Mouse (Mus musculus): ENCODE data around the gene Gpr85. TPM values are rescaled to one million over a fixed set of nuclear protein-coding genes. Genes with fewer than 3 reads are reported as not detected.

Gene Gpr85
- total RNA-seq, 1 experiment from 2014 or later = 0.67 TPM

DNA sequence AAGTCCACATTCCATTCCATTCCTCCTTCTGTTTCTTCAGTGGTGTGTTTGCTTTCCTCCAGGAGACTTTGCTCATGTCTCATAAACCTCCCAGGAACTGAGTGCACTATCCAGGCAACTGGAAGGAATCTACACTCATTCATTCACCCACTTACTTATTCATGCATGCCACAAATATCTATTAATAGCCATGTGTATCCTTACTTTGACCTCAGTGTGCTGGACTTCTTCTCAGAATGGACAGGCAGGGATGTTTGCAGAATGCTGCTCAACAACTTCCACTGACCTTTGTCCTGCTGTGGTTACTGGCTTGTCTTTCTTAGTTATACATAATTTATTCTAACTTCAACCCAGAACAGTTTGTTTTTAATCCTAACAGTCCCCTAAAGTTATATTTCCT, 23.1 kb downstream of the Gpr85 start:
- no peak for DNase-seq

DNA sequence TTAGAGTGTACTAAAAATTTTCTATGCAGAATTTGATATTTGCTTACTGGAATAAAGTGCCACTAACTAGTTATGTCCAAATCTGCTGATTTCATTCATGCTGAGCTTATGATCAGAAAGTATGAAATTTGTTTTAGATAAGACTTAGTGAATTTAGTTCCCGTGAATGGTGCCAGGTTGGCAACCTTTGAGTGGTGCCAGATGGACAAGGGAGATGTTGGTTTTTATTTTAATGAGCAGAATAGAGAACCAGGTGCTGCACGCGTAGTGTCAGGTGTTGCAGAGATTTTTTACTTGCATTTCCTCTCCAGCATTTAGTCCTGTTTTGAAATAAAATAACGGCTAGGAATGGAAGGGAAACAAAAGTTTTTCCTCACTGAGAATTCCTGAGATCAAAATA, 27.6 kb downstream of the Gpr85 start:
- no peak for DNase-seq

DNA sequence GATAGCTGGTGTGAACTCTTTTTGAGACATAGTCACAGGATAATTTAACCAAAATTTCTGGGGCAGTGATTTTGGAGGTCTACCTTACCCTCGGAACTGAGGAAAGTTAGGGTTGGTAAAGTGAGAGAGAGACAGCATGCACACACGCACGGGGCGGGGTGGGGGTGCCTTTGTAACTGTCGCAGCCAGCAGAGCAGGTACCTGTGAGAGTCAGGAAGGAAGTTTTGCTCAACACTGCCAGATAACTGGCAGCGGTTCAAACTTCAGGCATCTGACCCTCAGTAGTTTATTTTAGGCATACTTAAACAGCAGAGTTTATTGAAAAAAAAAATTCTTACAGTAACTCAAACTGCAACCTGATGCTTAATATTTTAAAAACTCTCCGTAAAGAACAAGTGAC, 39.7 kb downstream of the Gpr85 start:
- DNase-seq = no peak

DNA sequence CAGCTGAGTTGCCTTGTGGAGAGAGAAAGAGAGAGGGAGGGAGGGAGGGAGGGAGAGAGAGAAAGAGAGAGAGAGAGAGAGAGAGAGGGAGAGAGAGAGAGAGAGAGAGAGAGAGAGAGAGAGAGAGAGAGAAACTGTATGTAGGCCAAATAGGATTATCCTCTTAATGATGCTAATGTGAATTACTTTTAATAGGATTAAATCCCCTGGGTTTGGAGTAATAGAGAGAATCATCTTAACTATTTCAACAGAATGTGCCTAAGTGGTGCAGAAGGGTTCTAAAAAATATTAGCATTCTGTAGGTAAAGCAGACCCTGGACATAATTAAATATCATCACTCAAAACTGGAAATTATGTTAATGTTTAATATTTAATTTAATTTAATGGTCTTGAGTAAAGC, 42.4 kb downstream of the Gpr85 start:
- no peak for DNase-seq

Other genes starting within 250 kb of the Gpr85 start
- gene Tmem168, start 231.8 kb downstream of the Gpr85 start, total RNA-seq (2021) = 24.9 and 27.4 TPM in 2 replicates
- gene Bmt2, start 162.0 kb downstream of the Gpr85 start, total RNA-seq (2021) = 10.2 and 13.6 TPM in 2 replicates
- 38.8 and 41.9 TPM in 2 replicates for gene 2610001J05Rik, start 31.6 kb upstream of the Gpr85 start, total RNA-seq (2021)